Mouse (Mus musculus) heart, adult 2 months (tissue): ENCODE results near the gene F12. TPM values are rescaled to one million over a fixed set of nuclear protein-coding genes. Genes with fewer than 3 reads are reported as not detected.

ENCODE experiments used
- DNase-seq, 2 experiments: peaks; one replicate each; pipeline ENCODE4 v3.0.0; 2021
- H3K27ac ChIP-seq: fragments of 200-600 bp; 2 replicates; pipeline ENCODE4 v1.8.1; 2022
- H3K27me3 ChIP-seq: fragments of 200-500 bp; 2 replicates; pipeline ENCODE4 v1.6.1; 2012; ENCODE audit warnings: mild to moderate bottlenecking, low read length, inconsistent platforms, mixed read lengths; ENCODE audit not compliant: control insufficient read depth, insufficient read depth
- H3K36me3 ChIP-seq: fragments of 200-500 bp; 2 replicates; pipeline ENCODE4 v1.6.1; 2012; ENCODE audit warnings: low read length, inconsistent platforms; ENCODE audit not compliant: control insufficient read depth, insufficient read depth
- H3K4me1 ChIP-seq: fragments of 200-500 bp; 2 replicates; pipeline ENCODE4 v1.6.1; 2011; ENCODE audit warnings: low read length; ENCODE audit not compliant: control insufficient read depth, insufficient read depth
- H3K4me3 ChIP-seq: fragments of 200-600 bp; 2 replicates; pipeline ENCODE4 v1.8.1; 2022
- H3K79me2 ChIP-seq: fragments of 200-500 bp; replicated peaks from 2 replicates; pipeline ENCODE4 v1.6.1; 2012; ENCODE audit warnings: mild to moderate bottlenecking, inconsistent platforms, low read length, moderate library complexity, mixed read lengths; ENCODE audit not compliant: control insufficient read depth, insufficient read depth
- H3K9ac ChIP-seq: fragments of 200-500 bp; 2 replicates; pipeline ENCODE4 v1.6.1; 2012; ENCODE audit warnings: low read depth, mild to moderate bottlenecking, control low read depth, inconsistent platforms, low read length, mixed read lengths
- CTCF ChIP-seq: fragments of 200-600 bp; IDR thresholded peaks from 2 replicates; pipeline ENCODE4 v1.8.1; 2022; ENCODE audit warnings: antibody characterized with exemption, mild to moderate bottlenecking, moderate library complexity
- EP300 ChIP-seq: fragments of 200-500 bp; IDR thresholded peaks from 2 replicates; pipeline ENCODE4 v1.6.1; 2011; ENCODE audit warnings: low read depth, low read length, control low read depth; ENCODE audit not compliant: insufficient read depth
- POLR2A ChIP-seq: fragments of 200-500 bp; IDR thresholded peaks from 2 replicates; pipeline ENCODE4 v1.6.1; 2011; ENCODE audit warnings: mild to moderate bottlenecking, low read depth, low read length, control low read depth; ENCODE audit not compliant: insufficient read depth
- WGBS: fragments of 180-500 bp; shearing (Covaris S2); methylation state at CpG from one replicate; pipeline ENCODE4 v1.1.7; 2018; 5-methylcytosine and 5-hydroxymethylcytosine counted together
- intact Hi-C: fragments of 180-260 bp; cut with DNase I; formaldehyde crosslinking; loops from one replicate; pipeline ENCODE4 v1.15.1; 2025
- polyA plus RNA-seq: library from polyadenylated mRNA; depleted of rRNA; stranded (reverse); fragments of >200 nt; gene quantifications from 2 replicates; pipeline ENCODE4 v1.2.3, GENCODE M21; 2012
- total RNA-seq, 2 experiments: library from RNA; stranded (reverse); gene quantifications; 2 replicates each; pipeline ENCODE4 v1.2.3; 2021

Gene F12
- total and polyA plus RNA-seq, 3 experiments = not detected

DNA sequence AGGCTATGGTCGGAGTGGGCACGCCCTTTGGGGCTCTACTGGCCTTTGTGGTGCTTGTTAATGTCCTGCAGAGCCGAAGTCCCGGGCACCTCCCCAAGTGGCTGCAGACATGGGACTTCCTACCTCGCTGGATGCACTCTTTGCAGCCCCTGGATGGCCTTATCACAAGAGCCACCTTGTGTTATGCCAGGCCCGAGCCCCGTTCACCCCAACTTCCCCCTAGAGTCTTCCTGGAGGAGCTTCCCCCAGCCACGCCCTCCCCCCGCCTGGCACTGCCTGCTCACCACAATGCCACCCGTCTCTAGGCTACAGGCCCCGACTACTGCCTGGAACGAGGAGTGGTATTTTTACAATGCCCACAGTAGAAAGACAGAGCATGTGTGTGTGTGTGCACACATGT, 13.3 kb downstream of the F12 start:
- H3K27me3 ChIP-seq = peaks cover 3% of the 10 kb centered on the region
- H3K79me2 ChIP-seq = no peaks in the 10 kb centered on the region
- H3K4me1 ChIP-seq = peaks cover 3% of the 10 kb centered on the region
- 71% methylated on average over 12 of the region's 12 CpGs for WGBS
- H3K4me3 ChIP-seq = no peak overlapping the region
- TF ChIP-seq POLR2A = no peak
- TF ChIP-seq EP300 = no peak
- no peak for TF ChIP-seq CTCF
- intact Hi-C loops = no loop called here
- H3K9ac ChIP-seq = no peak overlapping the region
- H3K27ac ChIP-seq = no peak overlapping the region
- no peak for DNase-seq
- H3K36me3 ChIP-seq = no peaks in the 10 kb centered on the region

DNA sequence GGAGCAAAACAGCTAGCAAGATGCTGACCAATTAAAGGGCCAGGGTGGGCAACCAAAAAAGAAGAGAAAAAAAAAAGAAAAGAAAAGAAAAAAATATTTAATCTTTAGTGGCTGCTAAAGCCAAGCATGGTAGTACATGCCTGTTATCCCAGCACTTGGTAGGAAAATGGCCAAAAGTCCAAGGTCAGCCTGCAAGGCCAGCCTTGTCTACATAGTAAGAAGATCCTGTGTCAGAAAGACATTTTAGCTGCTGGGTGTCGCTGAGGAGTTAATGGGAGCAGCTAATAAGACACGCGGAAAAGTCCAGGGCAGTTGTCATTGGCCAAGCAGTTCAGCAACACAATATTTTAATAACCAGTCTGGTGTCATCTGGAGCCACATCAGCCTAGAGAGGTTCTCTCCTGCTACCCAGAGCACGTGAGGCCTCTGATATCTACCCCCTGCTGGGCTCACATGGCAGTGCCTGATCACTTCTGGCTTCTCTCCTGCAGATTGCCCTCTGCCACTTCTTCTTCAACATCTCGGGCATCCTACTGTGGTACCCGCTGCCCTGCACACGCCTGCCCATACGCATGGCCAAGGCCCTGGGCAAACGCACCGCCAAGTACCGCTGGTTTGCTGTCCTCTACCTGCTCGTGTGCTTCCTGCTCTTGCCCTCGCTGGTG, 13.8 kb downstream of the F12 start:
- H3K4me1 ChIP-seq = no peaks in the 10 kb centered on the region
- H3K36me3 ChIP-seq = no peaks in the 10 kb centered on the region
- peaks cover 3% of the 10 kb centered on the region for H3K27me3 ChIP-seq
- intact Hi-C loops = no loop called here
- no peak overlapping the region for H3K27ac ChIP-seq
- no peak for DNase-seq
- H3K9ac ChIP-seq = no peak overlapping the region
- no peaks in the 10 kb centered on the region for H3K79me2 ChIP-seq
- no peak overlapping the region for H3K4me3 ChIP-seq
- TF ChIP-seq CTCF = no peak
- 88% methylated on average over 13 of the region's 13 CpGs for WGBS

- Histone ChIP-seq H3K9ac (no peak overlapping the region), H3K4me3 (no peak overlapping the region), H3K4me1 (no peaks in the 10 kb centered on the region), H3K27ac (no peak overlapping the region), H3K36me3 (no peaks in the 10 kb centered on the region), H3K27me3 (peaks cover 3% of the 10 kb centered on the region), H3K79me2 (no peaks in the 10 kb centered on the region)
- TF ChIP-seq EP300 (no peak), POLR2A (no peak), CTCF (no peak)
- WGBS = 73% methylated on average over 7 of the region's 7 CpGs
- no peak for DNase-seq
- intact Hi-C loops = no loop called here
Measured at GRCm38 (mm10) chr13:55411826-55412225, 14.8 kb downstream of the F12 start.

DNA sequence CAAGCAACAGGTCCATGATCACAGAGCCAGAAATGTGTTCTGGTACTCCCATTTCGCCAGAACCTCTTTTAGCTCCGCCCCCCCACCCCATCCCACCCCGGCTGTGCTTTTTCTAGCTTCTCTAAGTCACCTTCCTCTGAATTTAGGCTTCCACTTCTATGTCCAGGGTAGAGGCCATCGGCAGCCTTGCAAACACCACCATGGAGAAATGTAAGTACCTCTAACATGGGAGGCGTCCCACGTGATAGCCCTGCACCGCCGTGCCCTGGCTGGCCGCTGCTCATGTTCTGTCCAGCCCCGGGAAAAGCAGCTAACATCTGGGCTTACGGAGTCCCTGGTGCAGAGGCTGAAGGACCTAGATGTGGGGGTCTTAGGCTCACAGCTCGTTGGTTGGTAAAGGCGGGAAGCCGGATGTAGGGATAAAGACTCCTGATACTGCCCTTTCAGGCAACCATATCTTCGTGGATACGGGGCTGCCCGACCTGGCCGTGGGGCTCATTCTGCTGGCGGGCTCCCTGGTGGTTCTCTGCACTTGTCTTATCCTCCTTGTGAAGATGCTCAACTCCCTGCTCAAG, 18.0 kb downstream of the F12 start:
- Histone ChIP-seq H3K36me3 (no peaks in the 10 kb centered on the region), H3K27me3 (no peaks in the 10 kb centered on the region; the same call in 1 of the 2 replicates), H3K79me2 (no peaks in the 10 kb centered on the region), H3K27ac (no peak overlapping the region), H3K9ac (no peak overlapping the region), H3K4me1 (no peaks in the 10 kb centered on the region), H3K4me3 (no peak overlapping the region)
- WGBS = 74% methylated on average over 19 of the region's 19 CpGs
- TF ChIP-seq EP300 = no peak
- no peak for TF ChIP-seq CTCF
- intact Hi-C loops = no loop called here
- no peak for DNase-seq

DNA sequence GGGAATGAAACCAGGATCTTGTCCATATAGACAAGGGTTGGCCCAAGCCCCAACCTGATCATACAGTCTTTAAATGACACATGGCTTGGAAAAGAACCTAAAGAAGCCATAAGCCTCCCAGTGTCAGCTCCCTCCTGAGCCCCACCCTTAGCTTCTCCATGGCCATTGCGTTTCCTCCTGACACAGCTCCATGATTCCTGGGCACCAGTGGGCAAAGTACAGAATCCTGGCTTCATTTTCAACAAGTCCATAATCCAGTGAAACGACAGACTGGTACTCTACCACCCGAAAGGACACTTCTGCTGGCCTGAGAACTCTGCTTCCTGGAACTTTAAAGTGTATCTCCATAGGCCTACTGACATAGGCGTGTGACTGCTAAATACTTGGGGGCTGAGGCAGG, 19.3 kb downstream of the F12 start:
- H3K4me3 ChIP-seq = no peak overlapping the region
- H3K79me2 ChIP-seq = no peaks in the 10 kb centered on the region
- H3K36me3 ChIP-seq = no peaks in the 10 kb centered on the region
- H3K9ac ChIP-seq = no peak overlapping the region
- WGBS = 79% methylated on average over 4 of the region's 4 CpGs
- no peaks in the 10 kb centered on the region; the same call in 1 of the 2 replicates for H3K27me3 ChIP-seq
- H3K27ac ChIP-seq = no peak overlapping the region
- no peaks in the 10 kb centered on the region for H3K4me1 ChIP-seq
- intact Hi-C loops = no loop called here
- DNase-seq = no peak
- no peak for TF ChIP-seq POLR2A
- no peak for TF ChIP-seq CTCF
- TF ChIP-seq EP300 = no peak

- H3K9ac ChIP-seq = no peak overlapping the region
- intact Hi-C loops = loop anchor here (1.0 kb wide), 3 partner anchors 65 to 131 kb away; no protein-coding TSS in a partner anchor
- peak in 1 of 2 experiments; percentile 27 for DNase-seq
- H3K27me3 ChIP-seq = no peaks in the 10 kb centered on the region; the same call in 1 of the 2 replicates
- H3K4me3 ChIP-seq = no peak overlapping the region
- no peak overlapping the region for H3K27ac ChIP-seq
- no peaks in the 10 kb centered on the region for H3K4me1 ChIP-seq
- no peaks in the 10 kb centered on the region for H3K79me2 ChIP-seq
- no peaks in the 10 kb centered on the region for H3K36me3 ChIP-seq
- 50% methylated on average over 13 of the region's 13 CpGs for WGBS
- TF ChIP-seq POLR2A = no peak
- no peak for TF ChIP-seq CTCF
- TF ChIP-seq EP300 = no peak
Measured at GRCm38 (mm10) chr13:55405783-55406390, 20.7 kb downstream of the F12 start.
